In genomic region chr7:142551691-142552090, GRCm38 (mm10) we compare ENCODE assay signal across 19 mouse cellular contexts. TPM values are rescaled to one million over a fixed set of nuclear protein-coding genes. Genes with fewer than 3 reads are reported as not detected.
DNase-seq lines count a peak whose midpoint lies in the region; ATAC-seq and TF ChIP-seq lines count a peak whose summit lies in the region.
"Had no signal": no experiment of that assay in that cellular context is flagged by ENCODE, and none has a peak within 500 bp of the region (broad histone marks: within the 10 kb centered on the region; RNA-seq: fewer than 3 reads in every experiment).

No protein-coding gene starts in this region.

- no peak for ATAC-seq in heart, embryonic 12.5 days (ENCODE audit: insufficient number of reproducible peaks, low FRiP score)
- ATAC-seq in stomach, embryonic 14.5 days (ENCODE audit: insufficient number of reproducible peaks, insufficient read depth, low FRiP score, low read depth) = no peak
- no peak for ATAC-seq in stomach, postnatal 0 days (ENCODE audit: low FRiP score, low TSS enrichment)
- ATAC-seq in erythroblast, adult 5-6 weeks (replicated peaks; ENCODE audit: low FRiP score, poor library complexity, severe bottlenecking) = no peak
- ATAC-seq: forebrain, embryonic 15.5 days; lung, postnatal 0 days had no signal

- H3K4me1 ChIP-seq in heart, embryonic 12.5 days (replicated peaks) = peaks cover 79% of the 10 kb centered on the region
- H3K4me1 ChIP-seq in stomach, embryonic 14.5 days (ENCODE audit: control insufficient read depth, insufficient read depth, low read length) = peaks cover 47% of the 10 kb centered on the region
- peaks cover 9% of the 10 kb centered on the region for H3K4me1 ChIP-seq in stomach, postnatal 0 days (replicated peaks; ENCODE audit: control insufficient read depth, insufficient read depth)
- peaks cover 99% of the 10 kb centered on the region for H3K4me1 ChIP-seq in limb, embryonic 10.5 days

- WGBS in heart, embryonic 12.5 days = 89% methylated on average over 5 of the region's 5 CpGs
- WGBS in stomach, embryonic 14.5 days = 91% methylated on average over 5 of the region's 5 CpGs
- WGBS in stomach, postnatal 0 days = 91% methylated on average over 5 of the region's 5 CpGs
- 93% methylated on average over 5 of the region's 5 CpGs for WGBS in limb, embryonic 10.5 days

- H3K4me3 ChIP-seq in heart, embryonic 12.5 days = no peak overlapping the region
- no peak overlapping the region for H3K4me3 ChIP-seq in stomach, embryonic 14.5 days (ENCODE audit: low read depth, low read length)
- no peak overlapping the region for H3K4me3 ChIP-seq in stomach, postnatal 0 days (ENCODE audit: low read depth, low read length)
- no peak overlapping the region for H3K4me3 ChIP-seq in limb, embryonic 10.5 days
- H3K4me3 ChIP-seq: forebrain, embryonic 15.5 days; intestine, embryonic 15.5 days; liver, embryonic 13.5 days had no signal

- DNase-seq in heart, postnatal 10 days = no peak
- no peak for DNase-seq in stomach, postnatal 0 days (ENCODE audit: low spot score)
- DNase-seq in limb, embryonic 10.5 days (ENCODE audit: low spot score) = no peak
- no peak for DNase-seq in ovary, postnatal 36 days (ENCODE audit: low spot score)
- no peak for DNase-seq in c-Kit-positive CD71-positive TER-119-positive erythroid progenitor cells, embryonic 14.5 days (ENCODE audit: low spot score)
- DNase-seq: adrenal gland, adult 8-10 months; B cell, adult 2 months; cerebellum, adult 11 months; cerebellum, postnatal 14 days; liver, embryonic 13.5 days; thymus, postnatal 14 days had no signal

- no peaks in the 10 kb centered on the region for H3K27me3 ChIP-seq in heart, embryonic 12.5 days (replicated peaks)
- no peaks in the 10 kb centered on the region for H3K27me3 ChIP-seq in stomach, embryonic 14.5 days (ENCODE audit: control insufficient read depth, insufficient read depth, low read length)
- no peaks in the 10 kb centered on the region for H3K27me3 ChIP-seq in stomach, postnatal 0 days (ENCODE audit: control insufficient read depth, insufficient read depth, low read length)
- no peaks in the 10 kb centered on the region for H3K27me3 ChIP-seq in limb, embryonic 10.5 days (ENCODE audit: low read depth, poor library complexity, severe bottlenecking)
- H3K27me3 ChIP-seq: forebrain, embryonic 15.5 days; intestine, embryonic 15.5 days; liver, embryonic 13.5 days had no signal

- no peak for TF ChIP-seq EP300 in stomach, postnatal 0 days (optimal IDR thresholded peaks at IDR 0.05)

- no peaks in the 10 kb centered on the region for H3K9me3 ChIP-seq in heart, embryonic 12.5 days (replicated peaks)
- no peaks in the 10 kb centered on the region for H3K9me3 ChIP-seq in stomach, embryonic 14.5 days (ENCODE audit: control insufficient read depth, low read depth, low read length)
- H3K9me3 ChIP-seq in stomach, postnatal 0 days (ENCODE audit: control insufficient read depth, low read length) = no peaks in the 10 kb centered on the region
- no peaks in the 10 kb centered on the region for H3K9me3 ChIP-seq in limb, embryonic 10.5 days (replicated peaks)
- H3K9me3 ChIP-seq: forebrain, embryonic 15.5 days; intestine, embryonic 15.5 days; liver, embryonic 13.5 days had no signal

- no peak overlapping the region for H3K4me2 ChIP-seq in heart, embryonic 12.5 days
- H3K4me2 ChIP-seq in stomach, embryonic 14.5 days (replicated peaks; ENCODE audit: low read depth, low read length) = no peak overlapping the region
- H3K4me2 ChIP-seq in stomach, postnatal 0 days (replicated peaks; ENCODE audit: low read depth) = no peak overlapping the region
- H3K4me2 ChIP-seq: forebrain, embryonic 15.5 days; intestine, embryonic 15.5 days; liver, embryonic 13.5 days had no signal

- H3K36me3 ChIP-seq in heart, embryonic 12.5 days = no peaks in the 10 kb centered on the region
- no peaks in the 10 kb centered on the region for H3K36me3 ChIP-seq in stomach, embryonic 14.5 days (ENCODE audit: control insufficient read depth, insufficient read depth, low read length)
- no peaks in the 10 kb centered on the region for H3K36me3 ChIP-seq in stomach, postnatal 0 days (ENCODE audit: control insufficient read depth, insufficient read depth, low read length)
- H3K36me3 ChIP-seq in limb, embryonic 10.5 days = no peaks in the 10 kb centered on the region
- H3K36me3 ChIP-seq: forebrain, embryonic 15.5 days; intestine, embryonic 15.5 days; liver, embryonic 13.5 days had no signal

- intact Hi-C loops in heart, postnatal 10 days (cut with DNase I) = loop anchor here (2.0 kb wide), 1 partner anchor 27 kb away; no protein-coding TSS in a partner anchor

- no peak overlapping the region for H3K9ac ChIP-seq in heart, embryonic 12.5 days
- H3K9ac ChIP-seq in stomach, embryonic 14.5 days (replicated peaks; ENCODE audit: low read depth, low read length) = no peak overlapping the region
- H3K9ac ChIP-seq in stomach, postnatal 0 days (ENCODE audit: low read length) = no peak overlapping the region
- H3K9ac ChIP-seq: forebrain, embryonic 15.5 days; intestine, embryonic 15.5 days; liver, embryonic 13.5 days had no signal

- no peak for TF ChIP-seq CTCF in stomach, postnatal 0 days (IDR thresholded peaks at IDR 0.05; ENCODE audit: low read depth)

- peak overlapping the region; percentile 94 for H3K27ac ChIP-seq in heart, embryonic 12.5 days (ENCODE audit: poor library complexity, severe bottlenecking)
- peak overlapping the region; percentile 91; the same call in 1 of the 2 replicates for H3K27ac ChIP-seq in stomach, embryonic 14.5 days (ENCODE audit: low read length)
- H3K27ac ChIP-seq in stomach, postnatal 0 days (replicated peaks) = no peak overlapping the region
- peak overlapping the region; percentile 92 for H3K27ac ChIP-seq in limb, embryonic 10.5 days
- H3K27ac ChIP-seq: forebrain, embryonic 15.5 days; kidney, postnatal 0 days had no signal

RNA-seq across cellular contexts. Expression of gene Mrpl23, which starts 19.2 kb away (rescaled TPM):
- polyA plus RNA-seq in heart, embryonic 12.5 days (2016; fragmentation: Nextera tagmentation; extraction: Ambion mirVana) = 12.0 and 15.2 TPM in 2 replicates
- total RNA-seq in heart, postnatal 10 days (2021) = 10 to 100 TPM in 1 of 2 experiments, 1 to 10 TPM in 1; 4.1 to 19.3 TPM
- 32.6 and 35.6 TPM in 2 replicates for polyA plus RNA-seq in stomach, embryonic 14.5 days (2014; fragmentation: Nextera tagmentation; extraction: Ambion mirVana)
- 17.7 and 19.4 TPM in 2 replicates for polyA plus RNA-seq in stomach, postnatal 0 days (2015; fragmentation: Nextera tagmentation; extraction: Ambion mirVana)
- 25.9 and 33.7 TPM in 2 replicates for polyA plus RNA-seq in limb, embryonic 10.5 days (2016; fragmentation: Nextera tagmentation; extraction: Ambion mirVana)
- not detected in 2 replicates for total RNA-seq in erythroblast, adult 5-6 weeks (2015; ENCODE audit: low replicate concordance)
- 3.7 and 8.1 TPM in 2 replicates for total RNA-seq in erythroblast, adult 5-6 weeks (2017; ENCODE audit: low replicate concordance)

RNA-seq across cellular contexts. Expression of gene Tnnt3, which starts 53.1 kb away (rescaled TPM):
- polyA plus RNA-seq in heart, embryonic 12.5 days (2016; fragmentation: Nextera tagmentation; extraction: Ambion mirVana) = 6.4 and 9.3 TPM in 2 replicates
- total RNA-seq in heart, postnatal 10 days (2021) = 1 to 10 TPM in 1 of 2 experiments, under 1 TPM in 1; 0.67 to 1.8 TPM
- polyA plus RNA-seq in stomach, embryonic 14.5 days (2014; fragmentation: Nextera tagmentation; extraction: Ambion mirVana) = 2.2 and 2.6 TPM in 2 replicates
- polyA plus RNA-seq in stomach, postnatal 0 days (2015; fragmentation: Nextera tagmentation; extraction: Ambion mirVana) = 8.0 and 11.7 TPM in 2 replicates
- polyA plus RNA-seq in limb, embryonic 10.5 days (2016; fragmentation: Nextera tagmentation; extraction: Ambion mirVana) = 1.6 and 1.7 TPM in 2 replicates
- total RNA-seq in erythroblast, adult 5-6 weeks (2015; ENCODE audit: low replicate concordance) = not detected in 2 replicates
- total RNA-seq in erythroblast, adult 5-6 weeks (2017; ENCODE audit: low replicate concordance) = 2.0 TPM in 1 of 2 replicates, not detected in the other
- total RNA-seq: megakaryocyte-erythroid progenitor cell, adult 5-6 weeks had no signal
